Mouse (Mus musculus) kidney, adult 18-20 months (tissue): ENCODE data around the gene Bdnf.
A peak's percentile ranks its signal among the peaks of the same experiment; 100 is the strongest.

ENCODE experiments used
- DNase-seq: peaks from one replicate; pipeline ENCODE4 v3.0.0; 2021

Gene Bdnf

GRCm38 (mm10) chr2:109674532-109674931 is at the start of gene Bdnf:
Bdnf (plus strand) TSS chr2:109674700.
- DNase-seq, result no peak

GRCm38 (mm10) chr2:109626864-109627263 is 47.6 kb upstream of the Bdnf start:
- DNase-seq, result no peak

GRCm38 (mm10) chr2:109673509-109674455 is 718 bp upstream of the Bdnf start:
- DNase-seq, result no peak

- no peak for DNase-seq
Measured at GRCm38 (mm10) chr2:109675051-109675450, 551 bp downstream of the Bdnf start.

GRCm38 (mm10) chr2:109675973-109676617 is 1.6 kb downstream of the Bdnf start:
- peak; percentile 69 for DNase-seq

GRCm38 (mm10) chr2:109676618-109676974 is 2.1 kb downstream of the Bdnf start:
- DNase-seq, result no peak

GRCm38 (mm10) chr2:109677221-109678089 is 3.0 kb downstream of the Bdnf start:
- no peak for DNase-seq

- DNase-seq, result no peak
Measured at GRCm38 (mm10) chr2:109678090-109678409, 3.5 kb downstream of the Bdnf start.

GRCm38 (mm10) chr2:109678454-109678853 is 4.0 kb downstream of the Bdnf start:
- DNase-seq, result no peak

- DNase-seq, result no peak
Measured at GRCm38 (mm10) chr2:109679446-109679845, 4.9 kb downstream of the Bdnf start.

- no peak for DNase-seq
Measured at GRCm38 (mm10) chr2:109681071-109681470, 6.6 kb downstream of the Bdnf start.

- no peak for DNase-seq
Measured at GRCm38 (mm10) chr2:109688661-109689060, 14.2 kb downstream of the Bdnf start.

GRCm38 (mm10) chr2:109692266-109693177 is 18.0 kb downstream of the Bdnf start:
- no peak for DNase-seq

- DNase-seq, result peak; percentile 63
Measured at GRCm38 (mm10) chr2:109693178-109694115, 18.9 kb downstream of the Bdnf start.

- DNase-seq, result no peak
Measured at GRCm38 (mm10) chr2:109694116-109694837, 19.8 kb downstream of the Bdnf start.

- DNase-seq, result peak; percentile 68
Measured at GRCm38 (mm10) chr2:109694838-109695225, 20.3 kb downstream of the Bdnf start.

GRCm38 (mm10) chr2:109697151-109697550 is 22.7 kb downstream of the Bdnf start:
- DNase-seq, result no peak

GRCm38 (mm10) chr2:109700291-109700690 is 25.8 kb downstream of the Bdnf start:
- no peak for DNase-seq

- no peak for DNase-seq
Measured at GRCm38 (mm10) chr2:109703588-109703987, 29.1 kb downstream of the Bdnf start.

- no peak for DNase-seq
Measured at GRCm38 (mm10) chr2:109704053-109704452, 29.6 kb downstream of the Bdnf start.
